Mouse (Mus musculus): ENCODE measurements around the gene Fbxw9. TPM values are rescaled to one million over a fixed set of nuclear protein-coding genes. Genes with fewer than 3 reads are reported as not detected.

Fbxw9 gene
- 10 to 100 TPM; 21.7 to 22.8 TPM for total RNA-seq (2021)

DNA sequence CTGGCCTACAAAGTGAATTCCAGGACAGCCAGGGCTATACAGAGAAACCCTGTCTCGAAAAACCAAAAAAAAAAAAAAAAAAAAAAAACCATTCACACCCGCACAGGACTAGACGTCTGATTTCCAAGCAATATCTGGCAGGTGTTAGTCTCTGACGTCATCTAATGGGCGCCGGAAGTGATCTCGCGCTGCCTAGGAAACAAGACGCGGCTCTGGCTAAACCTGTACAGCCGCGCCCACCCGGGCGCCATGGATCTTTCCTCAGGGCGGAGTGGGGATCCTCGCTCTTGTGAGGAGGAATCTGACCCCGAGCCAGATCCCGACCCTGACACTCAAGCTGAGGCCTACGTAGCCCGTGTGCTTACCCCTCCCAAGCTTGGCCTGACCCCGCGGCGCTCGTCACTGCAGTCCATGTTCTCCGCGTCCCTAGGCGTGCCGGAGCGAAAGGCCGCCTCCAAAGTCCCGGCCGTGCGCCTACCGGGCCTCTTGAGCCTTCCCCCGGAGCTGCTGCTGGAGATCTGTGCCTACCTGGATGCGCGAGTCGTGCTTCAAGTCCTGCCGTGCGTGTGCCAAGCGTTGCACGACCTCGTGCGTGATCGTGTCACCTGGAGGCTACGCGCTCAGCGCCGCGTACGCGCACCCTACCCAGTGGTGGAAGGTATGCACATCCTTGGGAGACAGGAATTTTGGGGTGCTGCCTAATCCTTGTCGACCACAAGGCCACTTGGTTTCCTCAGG, at the start of gene Fbxw9:
TSS of gene Fbxw9 (plus strand) at position 177 of the 738 bp plus-strand sequence.
- DNase-seq (ENCODE audit: low spot score in 2 of 2), result peak; percentile 88 to 91
- intact Hi-C loops (cut with DNase I), result no loop called here

DNA sequence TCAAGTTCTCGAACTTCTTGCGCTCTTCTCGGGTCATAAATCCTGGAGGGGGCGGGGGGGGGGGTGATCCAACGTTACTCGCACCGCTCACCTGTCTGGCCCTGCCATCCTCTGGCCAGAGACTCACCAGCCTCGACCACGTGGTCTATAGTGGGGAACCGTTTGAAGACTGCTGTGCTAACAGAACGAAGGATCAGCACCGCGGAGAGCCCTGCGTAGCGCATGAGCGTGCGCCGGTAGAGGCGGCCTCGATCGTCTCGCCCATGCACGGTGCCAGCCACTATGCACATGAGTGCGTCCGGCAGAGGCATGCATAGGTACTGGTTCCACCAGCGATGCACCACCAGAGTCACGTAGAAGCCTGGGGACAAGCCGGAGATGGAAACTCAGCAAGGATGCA, 48.6 kb upstream of the Fbxw9 start:
- intact Hi-C loops (cut with DNase I), result no loop called here
- DNase-seq (ENCODE audit: low spot score in 2 of 2), result no peak

DNA sequence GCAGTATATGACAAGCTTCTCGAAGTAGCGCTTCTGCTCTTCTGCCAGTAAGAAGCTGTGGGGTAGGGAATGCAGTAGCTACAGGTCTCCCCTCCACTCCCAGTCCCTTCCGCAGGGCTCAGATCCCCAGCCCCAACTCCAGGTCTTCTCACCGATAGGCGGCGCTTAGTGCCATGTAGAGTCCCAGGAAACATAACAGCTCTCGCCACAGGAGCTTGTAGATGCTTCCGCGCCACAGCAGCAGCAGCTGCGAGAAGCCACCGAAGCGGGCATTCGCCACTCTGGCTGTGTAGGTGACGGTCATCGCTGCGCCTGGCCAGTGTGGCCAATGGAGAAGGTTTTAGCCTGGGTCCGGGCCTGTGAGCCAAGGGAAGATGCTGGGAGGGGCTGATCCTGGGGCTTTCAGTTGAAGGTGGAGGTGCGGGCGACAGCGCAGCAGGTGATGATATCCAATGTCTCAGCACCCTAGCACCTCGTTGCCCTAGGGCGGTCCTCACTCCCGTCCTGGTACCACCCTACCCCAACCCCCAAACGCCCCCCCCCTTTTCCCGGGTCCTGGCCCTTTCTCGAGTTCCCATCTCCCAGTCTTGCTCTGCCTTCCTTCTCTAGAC, 46.5 kb upstream of the Fbxw9 start:
- DNase-seq (ENCODE audit: low spot score in 2 of 2), result peak; percentile 62 to 72
- intact Hi-C loops (cut with DNase I), result no loop called here

DNA sequence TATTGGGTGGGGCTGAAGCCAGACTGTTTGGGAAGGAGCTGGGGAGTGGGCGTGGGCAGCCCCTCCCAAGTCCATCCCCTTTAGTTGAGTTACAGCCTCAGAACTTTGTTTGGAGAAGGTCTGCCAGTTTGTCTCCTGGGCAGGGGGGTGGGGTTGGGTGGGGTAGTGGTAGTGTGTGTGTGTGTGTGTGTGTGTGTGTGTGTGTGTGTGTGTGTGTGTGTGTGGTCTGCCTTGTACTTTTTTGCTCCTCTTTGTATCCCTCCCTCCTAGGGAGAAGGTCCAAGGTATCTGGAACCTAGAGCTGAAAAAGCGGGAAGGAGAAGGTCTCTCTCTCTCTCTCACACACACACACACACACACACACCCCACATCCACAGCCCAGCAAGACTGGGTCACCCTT, 45.4 kb upstream of the Fbxw9 start, which contains the start of gene Best2:
TSS of gene Best2 (minus strand) at position 101 of the 400 bp plus-strand sequence.
- intact Hi-C loops (cut with DNase I), result no loop called here
- no peak for DNase-seq (ENCODE audit: low spot score in 2 of 2)

DNA sequence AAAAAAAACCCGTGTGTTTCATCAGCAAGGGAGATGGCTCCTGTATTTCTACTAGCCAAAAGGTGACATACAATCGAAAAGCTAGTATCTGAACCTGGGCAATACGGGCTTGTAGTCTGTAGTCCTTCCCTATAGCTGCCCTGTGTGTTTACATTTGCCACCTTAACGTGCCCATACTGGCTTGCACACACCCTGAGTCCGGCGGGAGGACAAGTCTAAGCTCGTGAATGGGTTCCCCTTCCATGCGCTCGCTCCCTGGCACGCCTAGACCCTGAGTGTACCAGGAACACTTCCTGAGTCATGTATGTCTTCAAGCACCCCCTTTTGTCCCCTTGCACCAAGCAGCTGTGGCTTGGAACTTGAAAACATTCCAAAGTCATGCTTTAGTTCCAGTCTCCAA, 43.1 kb upstream of the Fbxw9 start:
- DNase-seq (ENCODE audit: low spot score in 2 of 2), result no peak
- intact Hi-C loops (cut with DNase I), result no loop called here

DNA sequence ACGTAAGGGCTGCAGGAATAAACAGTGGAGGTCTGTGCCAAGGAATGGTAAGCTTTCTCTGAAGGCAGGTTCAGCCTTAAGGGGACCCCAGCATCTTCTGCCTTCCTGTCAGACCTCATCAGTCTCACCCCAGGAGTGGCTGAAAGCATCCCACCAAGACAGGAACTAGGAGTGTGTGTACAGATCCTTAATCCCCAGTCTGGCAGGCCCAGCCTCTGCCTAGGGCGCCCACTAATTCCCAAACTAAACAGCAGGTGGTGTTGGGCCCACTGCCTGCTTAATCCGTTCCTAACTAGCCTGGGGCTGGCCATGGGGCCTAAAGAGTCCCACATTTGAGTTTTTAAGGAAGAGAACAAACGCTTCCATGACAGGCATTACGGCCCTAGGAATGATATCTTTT, 42.6 kb upstream of the Fbxw9 start:
- no peak for DNase-seq (ENCODE audit: low spot score in 2 of 2)
- intact Hi-C loops (cut with DNase I), result no loop called here

DNA sequence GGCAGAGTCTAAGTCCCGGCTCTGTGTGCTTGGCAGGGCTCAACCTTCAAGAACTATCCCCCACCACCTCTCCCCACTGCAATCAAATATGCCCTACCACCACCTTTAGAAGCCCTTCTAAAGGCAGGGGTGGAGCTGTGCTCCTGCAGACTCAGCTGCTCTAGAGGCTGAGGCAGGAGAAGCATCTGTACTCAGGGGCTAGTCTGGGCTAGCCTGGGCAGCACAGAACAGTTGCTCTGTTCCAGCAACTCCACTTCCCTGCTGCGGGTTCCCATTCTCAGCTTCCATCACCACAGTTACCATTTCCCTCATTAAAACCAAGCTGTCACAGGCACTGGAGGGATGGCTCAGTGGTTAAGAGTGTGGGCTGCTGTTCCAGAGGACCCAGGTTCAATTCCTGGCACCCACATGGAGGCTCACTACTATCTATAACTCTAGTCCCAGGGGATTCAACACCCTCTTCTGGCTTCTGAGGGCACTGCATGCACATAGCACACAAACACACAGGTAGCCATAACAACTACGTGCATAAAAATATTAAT, 38.3 kb upstream of the Fbxw9 start:
- DNase-seq (ENCODE audit: low spot score in 2 of 2), result no peak
- intact Hi-C loops (cut with DNase I), result no loop called here

DNA sequence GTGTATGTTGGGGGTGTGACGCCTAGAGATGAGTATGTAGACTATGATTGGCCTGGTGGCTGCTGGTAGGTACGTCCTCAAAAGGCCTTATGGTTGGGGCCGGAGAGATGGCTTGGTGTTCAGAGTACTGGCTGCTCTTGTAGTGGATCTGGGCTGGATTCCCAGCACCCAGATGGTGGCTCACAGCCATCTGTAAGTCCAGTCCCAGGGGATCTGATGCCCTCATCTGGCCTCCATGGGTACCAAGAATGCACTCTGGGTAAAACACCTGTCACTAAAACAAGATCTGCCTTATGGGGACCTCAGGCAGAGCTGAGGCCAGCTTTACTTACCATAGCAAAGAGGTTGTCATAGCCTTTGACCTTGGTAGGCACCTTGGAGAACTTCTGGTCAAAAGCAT, 36.0 kb upstream of the Fbxw9 start:
- intact Hi-C loops (cut with DNase I), result no loop called here
- DNase-seq (ENCODE audit: low spot score in 2 of 2), result no peak

DNA sequence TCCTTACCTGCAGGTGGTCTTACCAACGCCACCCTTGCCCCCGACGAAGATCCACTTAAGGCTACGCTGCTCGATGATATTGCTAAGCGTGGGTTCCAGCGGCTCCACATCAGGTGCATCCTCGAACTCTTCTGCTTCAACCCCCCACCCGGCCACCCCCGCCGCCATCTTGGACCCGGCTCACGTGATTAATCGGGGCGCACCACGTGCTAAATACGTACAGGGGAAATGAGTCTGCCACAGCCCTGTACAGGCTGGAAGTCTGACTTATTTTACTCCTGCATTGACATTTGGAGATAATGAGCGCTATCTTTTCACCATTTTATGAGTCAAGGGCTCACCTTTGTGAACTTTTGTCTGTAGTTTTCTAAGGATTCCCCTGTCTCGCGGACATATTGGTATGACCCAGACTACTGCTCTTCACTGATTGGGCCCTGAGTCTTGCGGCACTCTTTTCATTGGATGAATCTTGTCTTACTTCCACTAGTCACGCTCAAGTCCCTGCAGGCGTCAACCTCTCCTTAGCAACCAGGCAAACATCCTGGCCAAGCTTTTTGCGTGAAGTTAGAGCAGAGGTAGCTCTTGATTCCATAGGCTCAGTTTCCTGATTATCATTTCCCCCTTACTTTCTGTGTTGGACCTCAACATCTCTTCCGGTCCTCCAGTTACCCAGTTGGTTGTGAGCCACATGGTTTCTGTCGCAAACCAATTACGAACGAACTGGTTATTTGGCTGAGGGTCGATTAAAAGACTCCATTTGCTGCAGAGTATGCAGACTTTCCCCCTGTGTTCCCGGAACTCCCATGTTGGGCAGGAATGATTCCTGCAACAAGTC, 34.5 kb upstream of the Fbxw9 start, which contains the start of gene Asna1:
TSS of gene Asna1 (minus strand) at position 184 of the 835 bp plus-strand sequence.
- intact Hi-C loops (cut with DNase I), result loop anchor here (5.0 kb wide), 1 partner anchor 48 kb away; the partner anchor contains the start of gene Junb
- DNase-seq (ENCODE audit: low spot score in 2 of 2), result peak; percentile 82 to 83

DNA sequence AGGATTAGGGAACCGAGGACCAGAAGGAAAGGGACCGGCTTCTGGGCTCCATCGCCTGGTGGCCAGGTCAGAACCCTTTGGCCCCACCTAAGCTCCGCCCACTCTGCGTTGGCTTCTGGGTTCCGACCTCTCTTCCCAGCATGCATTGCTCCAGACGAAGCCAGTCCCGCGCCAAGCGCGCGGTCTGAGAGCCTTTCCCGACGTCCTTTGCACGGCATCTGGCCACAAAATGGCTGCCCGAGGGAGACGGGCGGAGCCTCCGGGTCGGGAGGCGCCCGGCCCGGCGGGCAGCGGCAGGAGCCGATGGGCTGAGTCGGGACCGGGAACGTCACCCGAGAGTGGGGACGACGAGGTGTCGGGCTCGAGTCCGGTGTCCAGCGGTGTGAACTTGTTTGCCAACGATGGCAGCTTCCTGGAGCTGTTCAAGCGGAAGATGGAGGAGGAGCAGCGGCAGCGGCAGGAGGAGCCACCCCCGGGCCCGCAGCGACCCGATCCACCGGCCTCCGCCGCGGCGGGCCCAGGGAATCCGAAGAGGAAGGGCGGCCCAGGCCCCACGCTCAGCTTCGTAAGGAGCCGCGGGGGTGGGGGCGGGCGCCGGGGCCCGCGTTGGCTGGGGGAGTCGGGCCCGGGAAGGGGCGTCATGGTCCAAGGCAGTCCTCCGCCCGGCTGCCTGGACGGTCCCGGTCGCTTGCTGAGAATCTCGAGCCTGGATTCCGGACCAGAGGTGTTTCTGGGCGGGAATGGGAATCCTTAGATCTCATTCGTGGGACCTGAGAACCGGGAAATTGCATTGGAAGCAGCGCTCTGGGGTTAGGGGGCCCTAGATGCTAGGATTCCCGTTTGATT, 33.0 kb upstream of the Fbxw9 start, which contains the start of gene Trir:
TSS of gene Trir (plus strand) at position 154 of the 846 bp plus-strand sequence.
- intact Hi-C loops (cut with DNase I), result loop anchor here (5.0 kb wide), 1 partner anchor 50 kb away; the partner anchor contains the start of gene Junb
- DNase-seq (ENCODE audit: low spot score in 2 of 2), result peak; percentile 96 to 97

DNA sequence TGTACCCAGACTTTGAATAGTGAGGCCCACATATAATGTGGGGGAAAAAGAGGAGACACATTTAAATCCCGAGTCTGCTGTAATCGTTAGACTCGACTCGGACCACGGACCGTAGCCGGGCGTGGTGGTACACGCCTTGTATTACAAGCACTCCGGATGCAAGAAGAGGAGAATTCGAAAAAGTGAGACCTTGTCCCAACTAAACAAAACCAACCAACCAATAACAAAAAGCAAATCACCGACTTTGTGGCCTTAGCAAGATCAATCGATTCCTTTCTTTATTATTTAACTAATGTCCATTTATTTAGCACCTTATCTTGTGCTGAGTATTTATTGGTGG, 32.4 kb upstream of the Fbxw9 start:
- DNase-seq (ENCODE audit: low spot score in 2 of 2), result no peak
- intact Hi-C loops (cut with DNase I), result loop anchor here (5.0 kb wide), 1 partner anchor 50 kb away; the partner anchor contains the start of gene Junb

DNA sequence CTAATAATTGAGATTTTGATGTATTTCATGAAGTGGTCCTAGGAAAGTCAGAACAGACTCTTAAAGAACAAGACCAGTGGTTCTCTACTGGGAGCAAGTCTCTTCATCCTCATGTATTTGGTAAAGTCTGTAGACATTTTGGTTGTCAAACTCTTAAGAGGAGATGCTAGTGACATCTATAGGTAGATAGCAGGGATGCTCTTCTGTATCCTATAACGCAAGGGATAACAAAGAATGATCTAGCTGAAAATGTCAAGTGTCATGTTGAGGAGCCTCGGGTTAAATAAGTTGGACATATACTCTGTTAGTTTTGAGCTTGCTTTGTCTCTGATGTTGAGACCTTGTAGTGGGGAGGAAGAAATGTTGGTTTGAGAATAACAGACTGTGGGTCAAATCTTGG, 31.9 kb upstream of the Fbxw9 start:
- intact Hi-C loops (cut with DNase I), result loop anchor here (5.0 kb wide), 1 partner anchor 51 kb away; the partner anchor contains the start of gene Junb
- no peak for DNase-seq (ENCODE audit: low spot score in 2 of 2)

DNA sequence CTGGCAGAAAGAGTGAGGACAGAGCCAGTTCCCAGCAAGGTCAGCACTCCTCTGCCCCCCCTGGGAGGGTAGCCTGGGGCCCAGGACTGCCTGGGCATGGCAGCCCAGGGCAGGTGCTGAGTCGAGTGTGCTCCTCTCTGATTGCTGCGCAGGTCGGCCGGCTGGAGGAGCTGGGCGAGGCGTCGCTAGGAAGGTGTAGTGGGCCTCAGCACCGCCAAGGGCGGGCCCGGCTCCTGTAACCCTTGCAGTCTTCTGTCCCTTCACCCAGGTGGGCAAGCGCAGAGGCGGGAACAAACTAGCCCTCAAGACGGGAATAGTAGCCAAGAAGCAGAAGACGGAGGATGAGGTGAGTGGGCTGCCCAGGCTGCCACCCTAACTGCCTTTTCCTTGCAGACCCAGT, 30.6 kb upstream of the Fbxw9 start:
- intact Hi-C loops (cut with DNase I), result loop anchor here (5.0 kb wide), 1 partner anchor 52 kb away; the partner anchor contains the start of gene Junb
- DNase-seq (ENCODE audit: low spot score in 2 of 2), result no peak

DNA sequence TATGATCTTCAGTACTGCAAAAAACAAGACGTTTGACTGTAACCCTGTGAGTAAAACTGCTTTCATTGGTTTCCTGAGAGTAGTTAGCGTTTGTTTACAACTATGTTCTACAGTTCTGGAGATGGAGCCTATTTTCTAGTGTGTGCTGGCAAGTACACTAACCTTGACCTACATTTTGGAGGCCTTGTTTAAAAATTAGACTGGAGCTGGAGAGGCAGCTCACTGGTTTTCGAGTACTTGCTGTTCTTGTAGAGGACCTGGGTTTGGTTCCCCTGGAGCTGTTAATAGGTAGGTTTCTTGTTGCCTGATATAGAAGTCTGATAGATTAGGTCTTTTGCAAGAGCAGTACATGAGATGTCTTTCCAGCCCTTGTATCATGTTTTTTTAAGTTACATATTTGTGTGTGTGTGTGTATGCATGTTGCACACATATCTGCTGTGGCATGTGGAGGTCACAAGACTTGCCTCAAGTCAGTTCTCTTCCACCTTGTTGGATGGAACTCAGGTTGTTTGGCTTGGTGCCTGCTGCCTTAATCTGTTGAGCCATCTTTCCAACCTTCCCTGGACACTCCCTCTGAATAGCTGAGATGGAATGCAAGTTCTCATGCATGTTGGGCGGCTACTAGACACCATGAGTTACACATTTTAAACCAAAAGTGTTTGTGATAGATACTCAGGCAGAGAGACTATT, 27.1 kb upstream of the Fbxw9 start:
- intact Hi-C loops (cut with DNase I), result no loop called here
- DNase-seq (ENCODE audit: low spot score in 2 of 2), result no peak

DNA sequence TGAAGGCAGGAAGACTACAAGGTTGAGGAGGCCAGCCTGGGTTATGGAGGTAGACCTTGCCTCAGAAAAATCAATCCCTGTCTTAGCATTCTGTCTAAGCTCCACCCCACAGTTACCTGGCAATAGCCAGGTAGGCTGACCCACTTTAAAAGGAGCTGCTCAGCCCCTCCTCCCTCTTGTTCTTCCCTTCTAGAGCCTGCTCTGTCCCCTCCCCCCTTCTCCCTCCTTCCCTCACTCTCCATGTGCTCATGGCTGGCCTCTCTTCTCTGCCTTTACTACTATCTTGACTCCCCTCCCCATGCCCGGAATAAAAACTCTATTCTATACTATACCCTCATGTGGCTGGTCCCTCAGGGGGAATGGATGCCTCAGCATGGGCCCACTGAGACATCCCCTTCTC, 26.0 kb upstream of the Fbxw9 start:
- intact Hi-C loops (cut with DNase I), result no loop called here
- DNase-seq (ENCODE audit: low spot score in 2 of 2), result no peak

DNA sequence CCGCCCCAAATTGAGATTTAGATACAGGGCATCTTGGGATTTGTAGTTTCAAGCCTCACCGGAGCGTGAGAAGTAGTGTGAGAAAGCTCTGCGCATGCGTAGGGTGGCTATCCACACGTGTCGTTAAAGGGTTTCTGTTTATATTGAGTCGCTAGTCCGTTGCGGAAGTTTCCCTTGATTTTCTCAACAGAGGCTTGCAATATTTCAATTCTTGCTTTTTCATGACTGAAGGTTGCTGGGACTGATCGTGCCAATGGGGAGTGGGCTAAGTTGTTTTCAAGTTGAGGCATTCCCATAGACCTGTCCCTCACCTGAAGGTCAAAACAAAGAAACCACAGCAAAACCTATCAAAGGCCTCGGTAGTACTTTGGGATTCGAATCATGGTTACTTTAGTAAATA, 25.1 kb upstream of the Fbxw9 start:
- intact Hi-C loops (cut with DNase I), result loop anchor here (5.0 kb wide), 1 partner anchor 38 kb away; the partner anchor contains the start of gene Dhps
- DNase-seq (ENCODE audit: low spot score in 2 of 2), result peak; percentile 53 to 63

DNA sequence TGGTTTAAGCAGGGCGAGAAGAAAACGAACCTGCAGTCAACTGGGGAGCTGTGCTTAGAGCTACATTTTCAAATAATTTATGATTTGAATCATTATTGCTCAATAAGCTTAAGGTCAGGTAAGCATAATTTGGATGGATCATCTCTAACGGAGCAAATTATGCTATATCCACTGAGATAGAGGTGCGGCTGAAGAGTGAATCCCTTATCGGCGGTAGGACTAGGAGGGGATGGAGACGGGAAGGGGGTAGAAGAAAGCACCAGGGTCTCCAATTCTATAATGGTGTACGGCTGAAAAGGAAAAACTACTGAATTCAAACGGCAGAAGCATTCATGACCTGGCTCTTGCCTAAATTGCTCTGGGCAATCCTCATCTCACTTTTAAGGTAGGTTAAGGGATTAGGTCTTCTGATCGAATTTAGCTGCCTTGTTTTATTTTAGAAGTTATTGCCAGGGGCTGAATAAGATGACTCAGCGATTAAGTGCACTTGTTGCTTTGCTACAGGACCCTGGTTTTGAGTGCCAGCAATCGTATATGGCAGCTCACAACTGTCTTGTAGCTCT, 24.6 kb upstream of the Fbxw9 start:
- intact Hi-C loops (cut with DNase I), result loop anchor here (5.0 kb wide), 1 partner anchor 37 kb away; the partner anchor contains the start of gene Dhps

More for the DNA sequence above, 24.6 kb upstream of the Fbxw9 start:
- no peak for DNase-seq (ENCODE audit: low spot score in 2 of 2)
